Mouse (Mus musculus) kidney, adult 2 months (tissue): ENCODE results near the gene Stard3.

Experiments
- CTCF ChIP-seq: fragments of 200-500 bp; conservative IDR thresholded peaks from 2 replicates; pipeline ENCODE4 v1.5.1; 2011; ENCODE audit warnings: low read depth, mild to moderate bottlenecking, control low read depth, low read length, moderate library complexity, mixed read lengths; ENCODE audit not compliant: insufficient read depth, insufficient read length
- POLR2A ChIP-seq: fragments of 200-500 bp; IDR thresholded peaks from one replicate; pipeline ENCODE4 v1.6.1; 2011; ENCODE audit warnings: low read depth, low read length, control low read depth

GRCm38 (mm10) chr11:98347385-98348082 lies 10.6 kb upstream of the Stard3 start:
- TF ChIP-seq CTCF: no peak
- TF ChIP-seq POLR2A: no peak
